Mouse (Mus musculus) neural tube, embryonic 10.5 days (tissue): ENCODE measurements at regions not wholly inside any gene's neighbourhood (a gene's known extent, or its start where the extent isn't known, plus 50 kb on each side); places are given as distances from the start of the nearest gene placed in this dataset.
"Not testable (repeated sequence)": the region's sequence is repeated elsewhere in the genome, so short reads cannot be mapped to it uniquely, and the experiment has no call there.

Source experiments
- DNase-seq: peaks from one replicate; pipeline ENCODE4 v3.0.0-alpha.2; 2017; ENCODE audit warnings: low spot score; ENCODE audit errors: extremely low spot score

- no peak for DNase-seq
Observed at GRCm38 (mm10) chr7:111846417-111846816, 66.6 kb upstream of the Galnt18 start.

GRCm38 (mm10) chr7:111843715-111844114 is 63.9 kb upstream of the Galnt18 start:
- no peak for DNase-seq

- DNase-seq = no peak
Observed at GRCm38 (mm10) chr7:111840826-111841225, 61.0 kb upstream of the Galnt18 start.

GRCm38 (mm10) chr7:111838162-111838561 is 58.4 kb upstream of the Galnt18 start:
- no peak for DNase-seq

GRCm38 (mm10) chr7:111834356-111834755 is 54.6 kb upstream of the Galnt18 start:
- not testable (repeated sequence) for DNase-seq

GRCm38 (mm10) chr7:111829931-111830330 is 50.2 kb upstream of the Galnt18 start:
- DNase-seq = no peak
